ENCODE assay signal across 26 mouse cellular contexts in genomic region chr9:116346495-116346894, GRCm38 (mm10).
"Had no signal": no experiment of that assay in that cellular context is flagged by ENCODE, and none has a peak within 500 bp of the region (broad histone marks: within the 10 kb centered on the region; RNA-seq: fewer than 3 reads in every experiment).

No protein-coding gene starts in this region.

- H3K4me1 ChIP-seq: embryonic facial prominence, embryonic 10.5 days; embryonic facial prominence, embryonic 12.5 days; forebrain, embryonic 12.5 days; forebrain, embryonic 15.5 days; heart, embryonic 10.5 days had no signal

- H3K4me3 ChIP-seq: embryonic facial prominence, embryonic 10.5 days; embryonic facial prominence, embryonic 12.5 days; embryonic facial prominence, embryonic 13.5 days; embryonic facial prominence, embryonic 15.5 days; erythroblast, embryonic 14.5 days; forebrain, embryonic 12.5 days; forebrain, embryonic 13.5 days; forebrain, embryonic 15.5 days; gastrocnemius, adult 2 months; heart, adult 2 months; heart, embryonic 10.5 days had no signal

- H3K4me2 ChIP-seq: embryonic facial prominence, embryonic 12.5 days; embryonic facial prominence, embryonic 13.5 days; embryonic facial prominence, embryonic 15.5 days; forebrain, embryonic 12.5 days; forebrain, embryonic 13.5 days; forebrain, embryonic 15.5 days had no signal

- ATAC-seq: forebrain, embryonic 13.5 days; forebrain, embryonic 14.5 days; forebrain, embryonic 15.5 days; forebrain, embryonic 16.5 days; forebrain, postnatal 0 days had no signal

- H3K27ac ChIP-seq: embryonic facial prominence, embryonic 10.5 days; embryonic facial prominence, embryonic 12.5 days; embryonic facial prominence, embryonic 13.5 days; embryonic facial prominence, embryonic 15.5 days; forebrain, embryonic 12.5 days; forebrain, embryonic 13.5 days; forebrain, embryonic 15.5 days; gastrocnemius, adult 2 months; heart, adult 2 months; heart, embryonic 10.5 days had no signal

- H3K9me3 ChIP-seq: embryonic facial prominence, embryonic 10.5 days; embryonic facial prominence, embryonic 12.5 days; embryonic facial prominence, embryonic 13.5 days; embryonic facial prominence, embryonic 15.5 days; forebrain, embryonic 12.5 days; forebrain, embryonic 13.5 days; forebrain, embryonic 15.5 days; heart, embryonic 10.5 days had no signal

- DNase-seq: cerebellum, adult 9-11 months; cerebellum, postnatal 10 days; cerebellum, postnatal 14 days; cerebellum, postnatal 25 days; cerebellum, postnatal 36 days; embryo, embryonic 11 days; forebrain, postnatal 0 days; gastrocnemius, adult 2 months; gastrocnemius, postnatal 10 days; gastrocnemius, postnatal 14 days; gastrocnemius, postnatal 25 days; gastrocnemius, postnatal 36 days; heart, adult 11 months; heart, adult 18-20 months; heart, adult 2 months had no signal

- H3K9ac ChIP-seq: embryonic facial prominence, embryonic 12.5 days; embryonic facial prominence, embryonic 13.5 days; embryonic facial prominence, embryonic 15.5 days; forebrain, embryonic 12.5 days; forebrain, embryonic 13.5 days; forebrain, embryonic 15.5 days; forebrain, postnatal 0 days had no signal

- H3K36me3 ChIP-seq: embryonic facial prominence, embryonic 10.5 days; embryonic facial prominence, embryonic 12.5 days; embryonic facial prominence, embryonic 13.5 days; embryonic facial prominence, embryonic 15.5 days; forebrain, embryonic 12.5 days; forebrain, embryonic 15.5 days; heart, embryonic 10.5 days had no signal

- H3K27me3 ChIP-seq: embryonic facial prominence, embryonic 12.5 days; embryonic facial prominence, embryonic 13.5 days; embryonic facial prominence, embryonic 15.5 days; forebrain, embryonic 12.5 days; forebrain, embryonic 13.5 days; forebrain, embryonic 15.5 days had no signal
